Mouse (Mus musculus) CH12.LX (cell line): ENCODE measurements around the gene Gm20532. TPM values are rescaled to one million over a fixed set of nuclear protein-coding genes. Genes with fewer than 3 reads are reported as not detected.

Experiments used
- DNase-seq: peaks from one replicate; pipeline ENCODE4 v3.0.0-alpha.2; 2013; ENCODE audit errors: extremely low read depth
- H3K27ac ChIP-seq: 2 replicates; pipeline ENCODE4 v1.5.1; 2012; ENCODE audit warnings: low read depth, mild to moderate bottlenecking, control low read depth, moderate library complexity; ENCODE audit not compliant: insufficient read depth
- H3K27me3 ChIP-seq: replicated peaks from 2 replicates; pipeline ENCODE3; 2012; ENCODE audit warnings: inconsistent platforms
- H3K36me3 ChIP-seq, 2 experiments: replicated peaks in 1 of 2; 2 replicates each; pipeline versions ENCODE3 to v1.6.1; 2012; ENCODE audit warnings: inconsistent platforms in 1 of 2, low read length in 1 of 2, mild to moderate bottlenecking in 1 of 2, mixed read lengths in 1 of 2, moderate library complexity in 1 of 2; ENCODE audit not compliant: control insufficient read depth in 1 of 2, insufficient read depth in 1 of 2
- H3K4me1 ChIP-seq, 2 experiments: 2 replicates each; pipeline ENCODE4 v1.6.1; 2012; ENCODE audit warnings: inconsistent platforms in 1 of 2, moderate library complexity in 1 of 2; ENCODE audit not compliant: insufficient read depth in 2 of 2, control insufficient read depth in 1 of 2
- H3K4me2 ChIP-seq: 2 replicates; pipeline ENCODE4 v1.6.1; 2012; ENCODE audit warnings: low read depth, mild to moderate bottlenecking, control low read depth; ENCODE audit not compliant: poor library complexity, insufficient read depth, severe bottlenecking
- H3K4me3 ChIP-seq, 3 experiments: fragments of 150-350 bp in 1 of 3; sonication (generic) in 1 of 3; replicated peaks in 1 of 3; 2 replicates each; pipeline versions ENCODE3 to v1.5.1; 2011 to 2012; ENCODE audit warnings: low read depth in 2 of 3, low read length in 2 of 3, mild to moderate bottlenecking in 2 of 3, moderate library complexity in 2 of 3, control low read depth in 1 of 3, improper control_type of control experiment in 1 of 3, inconsistent platforms in 1 of 3, mixed read lengths in 1 of 3; ENCODE audit not compliant: poor library complexity in 1 of 3
- H3K79me2 ChIP-seq: replicated peaks from 2 replicates; pipeline ENCODE4 v1.6.1; 2012; ENCODE audit warnings: mild to moderate bottlenecking, moderate library complexity; ENCODE audit not compliant: control insufficient read depth, poor library complexity, insufficient read depth, severe bottlenecking; ENCODE audit errors: extremely low read depth
- H3K9ac ChIP-seq: 2 replicates; pipeline ENCODE4 v1.6.1; 2012; ENCODE audit warnings: low read depth, mild to moderate bottlenecking, control low read depth, moderate library complexity; ENCODE audit not compliant: insufficient read depth
- H3K9me3 ChIP-seq: replicated peaks from 2 replicates; pipeline ENCODE3; 2012; ENCODE audit warnings: low read length, inconsistent platforms, mixed read lengths
- E2F4 ChIP-seq: IDR thresholded peaks from 2 replicates; pipeline ENCODE4 v1.6.1; 2011; ENCODE audit warnings: low read depth, low read length, improper control_type of control experiment; ENCODE audit not compliant: insufficient replicate concordance
- ELF1 ChIP-seq: IDR thresholded peaks from 2 replicates; pipeline ENCODE4 v1.6.1; 2014; ENCODE audit warnings: low read depth, mild to moderate bottlenecking, inconsistent platforms, low read length, improper control_type of control experiment
- EP300 ChIP-seq: IDR thresholded peaks from 2 replicates; pipeline ENCODE4 v1.6.1; 2011; ENCODE audit warnings: low read length, improper control_type of control experiment
- GABPA ChIP-seq: IDR thresholded peaks from 2 replicates; pipeline ENCODE4 v1.6.1; 2012; ENCODE audit warnings: low read depth, low read length, improper control_type of control experiment, inconsistent platforms; ENCODE audit not compliant: insufficient replicate concordance
- HCFC1 ChIP-seq: IDR thresholded peaks from 2 replicates; pipeline ENCODE4 v1.6.1; 2012; ENCODE audit warnings: low read depth, mild to moderate bottlenecking, inconsistent platforms, low read length, improper control_type of control experiment
- IRF4 ChIP-seq: IDR thresholded peaks from 2 replicates; pipeline ENCODE4 v1.6.1; 2014; ENCODE audit warnings: low read depth, mild to moderate bottlenecking, inconsistent platforms, low read length, improper control_type of control experiment
- JUN ChIP-seq: IDR thresholded peaks from 2 replicates; pipeline ENCODE4 v1.6.1; 2011; ENCODE audit warnings: low read depth, mild to moderate bottlenecking, low read length, improper control_type of control experiment, moderate library complexity; ENCODE audit not compliant: insufficient read depth
- MAZ ChIP-seq: IDR thresholded peaks from 2 replicates; pipeline ENCODE4 v1.6.1; 2012; ENCODE audit warnings: low read depth, mild to moderate bottlenecking, inconsistent platforms, low read length, improper control_type of control experiment, moderate library complexity
- MEF2A ChIP-seq: IDR thresholded peaks from 2 replicates; pipeline ENCODE4 v1.6.1; 2014; ENCODE audit warnings: low read depth, mild to moderate bottlenecking, inconsistent platforms, low read length, improper control_type of control experiment, borderline replicate concordance
- MYC ChIP-seq: IDR thresholded peaks from 2 replicates; pipeline ENCODE4 v1.6.1; 2011; ENCODE audit warnings: low read depth, mild to moderate bottlenecking, improper control_type of control experiment, low read length
- NELFE ChIP-seq: IDR thresholded peaks from 2 replicates; pipeline ENCODE4 v1.6.1; 2011; ENCODE audit warnings: low read depth, low read length, improper control_type of control experiment
- POLR2AphosphoS2 ChIP-seq: IDR thresholded peaks from 2 replicates; pipeline ENCODE4 v1.6.1; 2011; ENCODE audit warnings: low read depth, low read length, improper control_type of control experiment
- SIN3A ChIP-seq: IDR thresholded peaks from 2 replicates; pipeline ENCODE4 v1.6.1; 2012; ENCODE audit warnings: low read length, improper control_type of control experiment, inconsistent platforms
- ZC3H11A ChIP-seq: IDR thresholded peaks from 2 replicates; pipeline ENCODE4 v1.6.1; 2012; ENCODE audit warnings: low read depth, mild to moderate bottlenecking, inconsistent platforms, low read length, improper control_type of control experiment
- ZKSCAN1 ChIP-seq: IDR thresholded peaks from 2 replicates; pipeline ENCODE4 v1.6.1; 2012; ENCODE audit warnings: low read depth, inconsistent platforms, low read length, improper control_type of control experiment, borderline replicate concordance
- dilution Hi-C: fragments of 300-500 bp; cut with MboI; formaldehyde crosslinking; loops from 2 replicates; pipeline ENCODE4 v1.14.3; 2020; ENCODE audit warnings: low sequenced_read_pairs; ENCODE audit not compliant: extremely low pct_unique_long_range_greater_than_20kb, extremely low pct_ligation_motif_present
- in situ Hi-C: fragments of 300-500 bp; cut with MboI; formaldehyde crosslinking; loops from 3 replicates; pipeline ENCODE4 v1.14.3; 2019; ENCODE audit warnings: low sequenced_read_pairs, low pct_ligation_motif_present, low pct_unique_long_range_greater_than_20kb, mixed read lengths
- polyA plus RNA-seq: library from polyadenylated mRNA; unstranded; fragments of >175 nt; gene quantifications from 2 replicates; pipeline ENCODE4 v1.2.1, GENCODE M21; 2012; ENCODE audit warnings: low read depth; ENCODE audit not compliant: insufficient read length
- total RNA-seq, 2 experiments: library from RNA; depleted of rRNA; stranded (reverse); fragments of 300-350 nt in 1 of 2; fragments of >200 nt in 1 of 2; gene quantifications; 2 replicates each; pipeline ENCODE4 v1.2.3; 2012 to 2014

Gene Gm20532
- total and polyA plus RNA-seq, 3 experiments: not detected

DNA sequence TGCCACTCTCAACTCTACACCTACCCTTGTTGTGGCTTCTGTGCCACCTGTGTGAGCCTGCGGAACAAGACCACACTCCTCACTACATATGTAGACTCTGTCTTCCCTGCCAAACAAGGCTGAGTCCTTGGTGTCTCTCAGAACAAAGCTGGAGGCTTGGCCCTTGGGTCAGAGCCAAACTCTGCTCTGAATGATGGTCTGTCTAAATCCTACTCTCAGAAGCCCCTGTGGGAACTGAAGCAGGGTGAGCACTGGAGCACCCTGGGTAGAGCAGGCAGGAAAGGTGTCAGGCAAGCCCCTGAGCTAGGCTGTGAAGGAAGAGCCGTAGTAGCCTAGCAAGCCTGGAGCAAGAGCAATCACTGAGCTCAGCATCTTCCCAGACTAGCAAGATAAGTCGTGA, 36.2 kb upstream of the Gm20532 start:
- no peak for DNase-seq
- Histone ChIP-seq H3K4me1 (peaks cover 10 to 23% of the 10 kb centered on the region in 2 experiments), H3K4me2 (no peak overlapping the region), H3K9me3 (no peaks in the 10 kb centered on the region), H3K36me3 (no peaks in the 10 kb centered on the region), H3K27ac (no peak overlapping the region), H3K4me3 (no peak overlapping the region), H3K9ac (no peak overlapping the region), H3K79me2 (no peaks in the 10 kb centered on the region), H3K27me3 (no peaks in the 10 kb centered on the region)
- dilution Hi-C loops (no loop called here), in situ Hi-C loops (no loop called here)
- TF ChIP-seq IRF4 (no peak), NELFE (no peak), MAZ (no peak), ELF1 (no peak), MEF2A (no peak), ZC3H11A (no peak), JUN (no peak), MYC (no peak), E2F4 (no peak)

DNA sequence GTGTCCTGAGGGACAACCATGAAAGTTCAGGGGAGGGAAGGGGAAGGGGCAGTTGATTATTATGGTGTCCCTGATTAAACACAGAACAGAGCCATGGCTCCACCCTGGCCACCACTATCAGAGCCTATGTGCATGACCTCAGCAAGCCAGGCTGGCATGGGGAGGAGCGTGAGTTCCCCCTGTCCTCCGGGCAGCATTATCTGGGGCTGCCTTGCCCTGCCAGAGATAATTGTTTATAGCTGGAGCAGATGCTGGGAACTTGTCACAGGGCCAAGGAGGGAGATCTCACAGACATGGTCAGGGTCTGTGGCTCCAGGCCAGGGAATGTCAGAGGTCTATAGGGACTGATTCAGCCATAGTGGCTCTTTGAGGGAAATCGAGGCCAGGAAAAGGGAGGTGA, 35.7 kb upstream of the Gm20532 start:
- H3K4me1 ChIP-seq: peaks cover 10 to 23% of the 10 kb centered on the region in 2 experiments
- H3K4me3 ChIP-seq: no peak overlapping the region
- no peaks in the 10 kb centered on the region for H3K9me3 ChIP-seq
- H3K36me3 ChIP-seq: no peaks in the 10 kb centered on the region
- no peak for DNase-seq
- H3K27me3 ChIP-seq: no peaks in the 10 kb centered on the region
- no peak overlapping the region for H3K9ac ChIP-seq
- no peak overlapping the region for H3K27ac ChIP-seq
- no peaks in the 10 kb centered on the region for H3K79me2 ChIP-seq
- in situ Hi-C loops: no loop called here
- TF ChIP-seq POLR2AphosphoS2 (no peak), EP300 (no peak), HCFC1 (no peak), JUN (no peak), GABPA (no peak), ZC3H11A (no peak), SIN3A (no peak), ZKSCAN1 (no peak)
- dilution Hi-C loops: no loop called here
- H3K4me2 ChIP-seq: no peak overlapping the region
